Comparison of ENCODE assay signal across 10 mouse cellular contexts in the genomic region with DNA sequence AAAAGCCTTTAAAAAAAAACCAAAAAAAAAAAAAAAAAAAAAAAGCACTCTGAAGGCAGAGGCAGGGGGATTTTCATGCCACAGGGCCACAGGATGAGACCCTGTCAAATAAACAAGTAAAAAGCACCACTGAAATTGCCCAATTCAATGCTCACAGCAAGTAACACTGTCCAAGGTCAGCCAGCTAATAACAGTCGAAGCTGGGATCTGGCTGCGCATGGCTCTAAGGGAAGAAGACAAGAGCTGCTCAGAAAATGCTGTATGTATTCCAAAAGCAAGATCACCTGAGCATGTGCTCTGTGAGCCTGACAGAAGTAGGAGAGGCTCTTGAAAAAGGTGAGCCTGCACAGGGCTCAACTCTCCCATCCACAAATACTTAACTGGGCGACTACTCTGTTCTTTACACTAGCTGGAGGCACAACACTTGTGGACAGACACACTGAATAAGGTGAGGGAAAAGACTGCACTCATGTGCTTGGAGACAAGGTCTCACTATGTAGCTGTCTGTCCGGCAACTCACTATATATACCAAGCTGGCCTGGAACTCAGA. TPM values are rescaled to one million over a fixed set of nuclear protein-coding genes. Genes with fewer than 3 reads are reported as not detected.
A peak's percentile ranks its signal among the peaks of the same experiment; 100 is the strongest.
DNase-seq lines count a peak whose midpoint lies in the region; ATAC-seq and TF ChIP-seq lines count a peak whose summit lies in the region.
"Had no signal": no experiment of that assay in that cellular context is flagged by ENCODE, and none has a peak within 500 bp of the region (broad histone marks: within the 10 kb centered on the region; RNA-seq: fewer than 3 reads in every experiment).

No protein-coding gene starts in this region.

- DNase-seq in forebrain, embryonic 11.5 days (ENCODE audit: low spot score) = no peak
- DNase-seq in lung, postnatal 0 days (ENCODE audit: low spot score) = peak; percentile 52
- no peak for DNase-seq in lung, postnatal 14 days
- DNase-seq in left cerebral cortex, adult 18-20 months (ENCODE audit: low spot score in 2 of 2) = no peak
- DNase-seq: right cerebral cortex, adult 18-20 months had no signal

- no peak for TF ChIP-seq EP300 in lung, postnatal 0 days (IDR thresholded peaks at IDR 0.05)

- H3K9me3 ChIP-seq in forebrain, embryonic 12.5 days = no peaks in the 10 kb centered on the region
- H3K9me3 ChIP-seq in forebrain, embryonic 11.5 days (ENCODE audit: control insufficient read depth, low read length) = no peaks in the 10 kb centered on the region
- H3K9me3 ChIP-seq in lung, postnatal 0 days (ENCODE audit: low read length) = no peaks in the 10 kb centered on the region
- H3K9me3 ChIP-seq in heart, embryonic 16.5 days (replicated peaks; ENCODE audit: control insufficient read depth, low read length) = no peaks in the 10 kb centered on the region

- TF ChIP-seq CTCF in lung, postnatal 0 days (IDR thresholded peaks at IDR 0.05) = no peak

- no peak overlapping the region for H3K27ac ChIP-seq in forebrain, embryonic 12.5 days
- no peak overlapping the region for H3K27ac ChIP-seq in forebrain, embryonic 11.5 days (ENCODE audit: low read depth, low read length)
- H3K27ac ChIP-seq in lung, postnatal 0 days (ENCODE audit: low read length) = peak overlapping the region; percentile 99
- peak overlapping the region; percentile 100 for H3K27ac ChIP-seq in heart, embryonic 16.5 days (ENCODE audit: low read length)

- ATAC-seq in forebrain, embryonic 12.5 days (ENCODE audit: low FRiP score) = no peak
- no peak for ATAC-seq in forebrain, embryonic 11.5 days (replicated peaks; ENCODE audit: low FRiP score)
- ATAC-seq in lung, postnatal 0 days = no peak
- ATAC-seq in heart, embryonic 16.5 days (replicated peaks; ENCODE audit: extremely low read depth, insufficient read depth, low FRiP score) = no peak
- ATAC-seq in activated CD4-positive, CD25-positive, alpha-beta regulatory T cell, adult 4 months = no peak

- no peak for TF ChIP-seq POLR2A in myocyte (IDR thresholded peaks at IDR 0.05; ENCODE audit: insufficient read length, low read depth)

- no peak overlapping the region for H3K9ac ChIP-seq in forebrain, embryonic 12.5 days
- H3K9ac ChIP-seq in forebrain, embryonic 11.5 days (ENCODE audit: low read length) = no peak overlapping the region
- no peak overlapping the region for H3K9ac ChIP-seq in lung, postnatal 0 days (replicated peaks; ENCODE audit: low read depth)
- peak overlapping the region; percentile 77 for H3K9ac ChIP-seq in heart, embryonic 16.5 days (ENCODE audit: low read length)

- peaks cover 36% of the 10 kb centered on the region for H3K4me1 ChIP-seq in forebrain, embryonic 12.5 days
- H3K4me1 ChIP-seq in forebrain, embryonic 11.5 days (replicated peaks; ENCODE audit: control insufficient read depth, insufficient read depth, low read length) = peaks cover 12% of the 10 kb centered on the region
- peaks cover 29% of the 10 kb centered on the region; the same call in 1 of the 2 replicates for H3K4me1 ChIP-seq in lung, postnatal 0 days (ENCODE audit: insufficient read depth, low read depth, low read length)
- H3K4me1 ChIP-seq in heart, embryonic 16.5 days (ENCODE audit: control insufficient read depth, insufficient read depth, low read length) = peaks cover 67% of the 10 kb centered on the region

- no peak overlapping the region for H3ac ChIP-seq in myocyte (ENCODE audit: control insufficient read depth, insufficient read length)

- no peaks in the 10 kb centered on the region for H3K36me3 ChIP-seq in forebrain, embryonic 12.5 days (replicated peaks)
- no peaks in the 10 kb centered on the region for H3K36me3 ChIP-seq in forebrain, embryonic 11.5 days (ENCODE audit: control insufficient read depth, insufficient read depth, low read length)
- H3K36me3 ChIP-seq in lung, postnatal 0 days (ENCODE audit: insufficient read depth, low read length) = no peaks in the 10 kb centered on the region
- H3K36me3 ChIP-seq in heart, embryonic 16.5 days (ENCODE audit: control insufficient read depth, insufficient read depth) = no peaks in the 10 kb centered on the region
- H3K36me3 ChIP-seq in myocyte (ENCODE audit: control insufficient read depth, insufficient read depth) = no peaks in the 10 kb centered on the region

- peaks cover 23% of the 10 kb centered on the region for H3K27me3 ChIP-seq in forebrain, embryonic 12.5 days
- H3K27me3 ChIP-seq in forebrain, embryonic 11.5 days (ENCODE audit: control insufficient read depth, insufficient read depth, low read length) = peaks cover 21% of the 10 kb centered on the region
- no peaks in the 10 kb centered on the region for H3K27me3 ChIP-seq in lung, postnatal 0 days (replicated peaks; ENCODE audit: insufficient read depth, low read length)
- no peaks in the 10 kb centered on the region for H3K27me3 ChIP-seq in heart, embryonic 16.5 days (ENCODE audit: control insufficient read depth, insufficient read depth, low read length)
- no peaks in the 10 kb centered on the region for H3K27me3 ChIP-seq in myocyte (ENCODE audit: control insufficient read depth, insufficient read depth, insufficient read length)

- H3K79me2 ChIP-seq in myocyte (ENCODE audit: control insufficient read depth, insufficient read depth) = no peaks in the 10 kb centered on the region

- WGBS in forebrain, embryonic 12.5 days = 79% methylated on average over 4 of the region's 4 CpGs
- WGBS in forebrain, embryonic 11.5 days = 86% methylated on average over 4 of the region's 4 CpGs
- 58% methylated on average over 4 of the region's 4 CpGs for WGBS in lung, postnatal 0 days
- WGBS in heart, embryonic 16.5 days = 68% methylated on average over 4 of the region's 4 CpGs

- H3K4me3 ChIP-seq in forebrain, embryonic 12.5 days (replicated peaks) = no peak overlapping the region
- H3K4me3 ChIP-seq in forebrain, embryonic 11.5 days (ENCODE audit: low read depth, low read length) = no peak overlapping the region
- H3K4me3 ChIP-seq in lung, postnatal 0 days (ENCODE audit: low read depth, low read length) = no peak overlapping the region
- H3K4me3 ChIP-seq in heart, embryonic 16.5 days (ENCODE audit: low read length) = no peak overlapping the region
- no peak overlapping the region for H3K4me3 ChIP-seq in myocyte

- peak overlapping the region; percentile 88 for H3K4me2 ChIP-seq in forebrain, embryonic 12.5 days
- no peak overlapping the region for H3K4me2 ChIP-seq in forebrain, embryonic 11.5 days (ENCODE audit: low read depth, low read length, severe bottlenecking)
- H3K4me2 ChIP-seq in lung, postnatal 0 days (replicated peaks; ENCODE audit: low read depth, low read length) = peak overlapping the region; percentile 77; the same call in 1 of the 2 replicates
- H3K4me2 ChIP-seq in heart, embryonic 16.5 days (ENCODE audit: low read depth, low read length) = peak overlapping the region; percentile 95
- H3K4me2 ChIP-seq in myocyte (ENCODE audit: low read depth) = peak overlapping the region; percentile 96

TF ChIP-seq in myocyte, 11 proteins besides CTCF, POLR2A, EP300 and RAD21:
- TF ChIP-seq REST (IDR thresholded peaks at IDR 0.05; ENCODE audit: insufficient read depth, insufficient read length) (no peak), MYOG (IDR thresholded peaks at IDR 0.05; ENCODE audit: control insufficient read depth in 1 of 3, insufficient read depth in 1 of 3, insufficient read length in 2 of 3, low read depth in 2 of 3) (no peak), SRF (IDR thresholded peaks at IDR 0.05; ENCODE audit: control insufficient read depth, insufficient read length, low read depth) (no peak), CEBPB (IDR thresholded peaks at IDR 0.05; ENCODE audit: insufficient read depth, poor library complexity, severe bottlenecking) (no peak), USF1 (IDR thresholded peaks at IDR 0.05; ENCODE audit: low read depth) (no peak), MAX (IDR thresholded peaks at IDR 0.05; ENCODE audit: low read depth) (no peak), TCF3 (IDR thresholded peaks at IDR 0.05; ENCODE audit: insufficient read length, low read depth) (no peak), E2F4 (IDR thresholded peaks at IDR 0.05; ENCODE audit: insufficient read depth) (no peak), MYOD1 (IDR thresholded peaks at IDR 0.05; ENCODE audit: control insufficient read depth in 1 of 3, insufficient read length in 2 of 3, low read depth in 2 of 3) (no peak), TCF12 (IDR thresholded peaks at IDR 0.05; ENCODE audit: insufficient read depth, poor library complexity, severe bottlenecking) (no peak)
TF ChIP-seq in myocyte: peak in this region for 0.

RNA-seq across cellular contexts. Expression of gene Mef2d, which starts 5.2 kb away (rescaled TPM):
- 17.7 and 20.3 TPM in 2 replicates for polyA plus RNA-seq in forebrain, embryonic 12.5 days (2016; fragmentation: Nextera tagmentation; extraction: Ambion mirVana)
- polyA plus RNA-seq in forebrain, embryonic 11.5 days (2014; fragmentation: Nextera tagmentation; extraction: Ambion mirVana) = 17.3 and 19.7 TPM in 2 replicates
- polyA plus RNA-seq in lung, postnatal 0 days (2015; fragmentation: Nextera tagmentation; extraction: Ambion mirVana) = 14.4 and 15.4 TPM in 2 replicates
- 40.5 and 44.7 TPM in 2 replicates for polyA plus RNA-seq in heart, embryonic 16.5 days (2015; fragmentation: Nextera tagmentation; extraction: Ambion mirVana)
- 121 TPM for polyA plus RNA-seq in myocyte (2012; fragmentation: generic; extraction: Trizol)
- polyA plus RNA-seq in activated CD4-positive, CD25-positive, alpha-beta regulatory T cell, adult 4 months (2017; shearing (Covaris generic)) = 10 to 100 TPM; 24.3 to 24.5 TPM
- total RNA-seq in left cerebral cortex, adult 18-20 months (2021) = 100 to 1,000 TPM; 210 to 213 TPM

RNA-seq across cellular contexts. Expression of gene Iqgap3, which starts 55.2 kb away (rescaled TPM):
- 24.9 and 27.3 TPM in 2 replicates for polyA plus RNA-seq in forebrain, embryonic 12.5 days (2016; fragmentation: Nextera tagmentation; extraction: Ambion mirVana)
- 26.8 and 27.0 TPM in 2 replicates for polyA plus RNA-seq in forebrain, embryonic 11.5 days (2014; fragmentation: Nextera tagmentation; extraction: Ambion mirVana)
- polyA plus RNA-seq in lung, postnatal 0 days (2015; fragmentation: Nextera tagmentation; extraction: Ambion mirVana) = 0.92 and 1.6 TPM in 2 replicates
- 23.6 and 27.8 TPM in 2 replicates for polyA plus RNA-seq in heart, embryonic 16.5 days (2015; fragmentation: Nextera tagmentation; extraction: Ambion mirVana)
- polyA plus RNA-seq in myocyte (2012; fragmentation: generic; extraction: Trizol) = 13.6 TPM
- 1 to 10 TPM; 1.3 to 1.4 TPM for polyA plus RNA-seq in activated CD4-positive, CD25-positive, alpha-beta regulatory T cell, adult 4 months (2017; shearing (Covaris generic))
- total RNA-seq in left cerebral cortex, adult 18-20 months (2021) = under 1 TPM; 0.16 to 0.30 TPM

RNA-seq across cellular contexts. Expression of gene Ttc24, which starts 58.9 kb away (rescaled TPM):
- polyA plus RNA-seq in forebrain, embryonic 12.5 days (2016; fragmentation: Nextera tagmentation; extraction: Ambion mirVana) = 0.08 and 0.14 TPM in 2 replicates
- not detected in 2 replicates for polyA plus RNA-seq in forebrain, embryonic 11.5 days (2014; fragmentation: Nextera tagmentation; extraction: Ambion mirVana)
- polyA plus RNA-seq in lung, postnatal 0 days (2015; fragmentation: Nextera tagmentation; extraction: Ambion mirVana) = not detected in 2 replicates
- 0.12 and 0.18 TPM in 2 replicates for polyA plus RNA-seq in heart, embryonic 16.5 days (2015; fragmentation: Nextera tagmentation; extraction: Ambion mirVana)
- polyA plus RNA-seq in myocyte (2012; fragmentation: generic; extraction: Trizol) = not detected
- not detected for polyA plus RNA-seq in activated CD4-positive, CD25-positive, alpha-beta regulatory T cell, adult 4 months (2017; shearing (Covaris generic))
- total RNA-seq in left cerebral cortex, adult 18-20 months (2021) = not detected
- polyA plus RNA-seq: large intestine, adult 2 months had no signal

Comparison
In these comparisons a context has a peak if more than half of its experiments do, and no peak if none do; other contexts are left out.
1. H3K27ac ChIP-seq: peak in lung, postnatal 0 days (single experiment) and heart, embryonic 16.5 days (single experiment); none in forebrain, embryonic 12.5 days (single experiment) and forebrain, embryonic 11.5 days (single experiment).